Mouse (Mus musculus) mesoderm, embryonic 11.5 days (tissue): ENCODE measurements around the gene Lpin2.

ENCODE experiments used
- DNase-seq: peaks from one replicate; pipeline ENCODE4 v3.0.0-alpha.2; 2012; ENCODE audit warnings: low read depth, low spot score

Gene Lpin2

DNA sequence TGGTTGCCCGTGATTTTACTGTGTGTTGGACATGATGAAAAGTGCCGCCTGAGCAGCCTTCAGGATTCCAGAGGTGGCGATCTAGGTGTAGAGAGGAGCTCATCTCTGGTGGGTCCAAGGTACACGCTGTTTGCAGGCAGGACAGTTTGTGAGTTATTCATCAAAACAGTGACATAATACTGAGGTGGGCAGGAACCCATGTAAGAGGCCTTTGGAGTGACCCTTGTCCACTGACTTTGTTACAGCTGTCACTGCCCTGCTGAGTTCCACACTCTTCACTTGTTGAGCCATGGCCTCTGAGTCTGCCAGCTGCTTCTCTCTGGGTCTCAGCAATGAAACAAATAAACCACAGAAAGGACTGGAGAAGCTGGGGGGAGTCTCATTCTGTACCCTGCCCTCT lies 19.8 kb downstream of the Lpin2 start:
- no peak for DNase-seq

DNA sequence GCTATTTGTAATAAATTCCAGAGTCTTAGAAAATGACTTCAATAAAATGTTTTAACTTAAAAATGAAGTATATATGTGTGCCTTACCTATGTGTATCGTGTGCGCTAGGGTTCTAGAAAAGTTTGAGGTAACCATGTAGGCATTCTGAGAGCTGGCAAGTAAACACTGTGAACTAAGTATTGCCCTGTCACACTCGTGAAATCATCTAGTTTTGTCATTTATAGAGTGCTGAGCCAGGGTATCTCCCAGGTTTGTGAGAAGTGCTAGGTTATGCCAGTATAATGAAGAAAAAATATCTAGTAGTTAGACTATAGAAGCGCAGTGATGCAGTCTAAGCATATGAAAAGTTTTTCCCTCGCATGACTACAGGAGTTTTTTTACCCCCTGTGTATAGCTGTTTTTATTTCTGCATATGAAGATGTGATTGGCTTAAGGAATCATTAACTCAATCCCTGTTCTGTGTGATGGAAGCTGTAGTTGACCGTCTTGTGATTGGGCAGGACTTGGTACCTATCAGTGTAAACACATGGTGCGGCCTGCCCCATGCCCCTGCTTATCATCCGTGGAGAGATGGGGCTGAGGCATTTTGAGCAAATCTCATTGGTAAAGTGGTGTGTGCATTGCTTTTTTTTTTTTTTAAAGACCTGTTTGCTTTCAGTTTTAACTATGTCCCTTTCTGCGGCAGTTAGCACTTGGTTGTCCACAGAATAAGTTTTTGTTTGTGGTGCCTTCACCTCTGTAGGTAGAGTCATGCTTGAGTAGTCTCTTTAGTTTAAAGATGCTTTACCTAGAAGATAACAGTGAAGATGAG lies 21.8 kb downstream of the Lpin2 start:
- no peak for DNase-seq

DNA sequence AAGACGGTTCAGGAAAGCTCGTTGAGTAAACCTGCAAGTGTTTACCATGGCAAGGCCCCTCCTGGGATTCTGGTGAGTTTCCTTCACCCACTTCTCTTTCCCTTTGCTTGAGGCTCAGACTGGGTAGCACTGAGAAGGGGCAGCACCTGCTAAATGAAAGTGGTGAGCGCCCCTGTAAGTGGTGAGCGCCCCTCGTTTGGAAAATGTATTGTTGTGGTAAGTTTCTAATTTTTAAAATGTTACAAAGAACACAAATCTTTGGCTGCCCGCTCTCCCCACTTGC lies 22.4 kb downstream of the Lpin2 start:
- DNase-seq = no peak

DNA sequence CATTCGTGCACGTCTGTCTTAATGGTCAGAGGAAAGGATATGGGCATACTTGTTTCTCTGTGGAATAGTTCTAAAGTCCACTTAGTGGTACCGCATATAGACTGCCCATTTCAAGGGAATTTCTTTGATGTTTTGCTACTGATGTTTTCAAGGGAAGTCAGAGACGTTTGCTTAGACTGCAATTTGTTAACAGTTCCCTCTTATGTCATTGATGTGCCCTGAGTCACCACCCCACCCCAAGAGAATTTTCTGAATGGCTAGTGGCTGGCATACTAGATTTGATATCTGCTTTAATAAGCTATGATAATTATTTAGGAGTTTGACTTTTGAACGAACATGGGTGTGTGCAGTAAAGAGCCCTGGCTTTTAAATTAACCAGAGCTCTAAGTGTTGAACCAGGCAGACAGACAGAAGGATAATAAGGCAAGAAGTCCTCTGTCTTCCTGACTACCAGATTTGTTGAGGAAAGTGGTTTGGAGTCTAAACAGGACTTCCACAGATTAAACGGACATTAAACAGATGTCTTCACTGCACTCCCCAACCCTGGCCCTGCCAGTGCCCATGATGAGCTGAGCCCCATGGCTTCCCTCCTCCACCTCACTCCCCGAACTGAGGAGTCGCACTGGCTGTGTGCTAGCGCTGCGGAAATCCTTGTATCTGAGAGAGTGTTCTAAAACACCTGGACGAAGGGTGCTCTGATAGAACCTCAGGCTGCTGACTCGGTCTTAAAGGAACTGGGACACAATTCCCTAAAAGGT lies 24.0 kb downstream of the Lpin2 start:
- no peak for DNase-seq

DNA sequence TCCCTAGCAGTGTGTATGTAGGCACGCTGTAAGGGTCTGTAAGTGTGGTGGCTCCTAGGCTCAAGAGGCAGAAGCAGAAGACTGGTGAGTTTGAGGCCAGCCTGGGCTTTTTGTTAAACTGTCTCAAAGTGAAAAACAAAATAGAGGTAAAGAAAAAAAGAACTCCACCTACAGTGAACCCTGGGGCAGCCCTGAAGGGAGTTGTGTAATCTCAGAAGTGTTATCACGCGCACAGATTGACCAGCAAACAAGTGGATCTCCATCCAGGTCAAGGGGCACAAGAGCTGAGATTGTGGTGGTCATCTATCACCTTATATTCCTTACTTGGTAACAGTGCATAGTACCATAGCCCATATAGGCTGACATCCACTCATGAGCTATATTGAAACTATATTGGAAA lies 24.9 kb downstream of the Lpin2 start:
- no peak for DNase-seq

DNA sequence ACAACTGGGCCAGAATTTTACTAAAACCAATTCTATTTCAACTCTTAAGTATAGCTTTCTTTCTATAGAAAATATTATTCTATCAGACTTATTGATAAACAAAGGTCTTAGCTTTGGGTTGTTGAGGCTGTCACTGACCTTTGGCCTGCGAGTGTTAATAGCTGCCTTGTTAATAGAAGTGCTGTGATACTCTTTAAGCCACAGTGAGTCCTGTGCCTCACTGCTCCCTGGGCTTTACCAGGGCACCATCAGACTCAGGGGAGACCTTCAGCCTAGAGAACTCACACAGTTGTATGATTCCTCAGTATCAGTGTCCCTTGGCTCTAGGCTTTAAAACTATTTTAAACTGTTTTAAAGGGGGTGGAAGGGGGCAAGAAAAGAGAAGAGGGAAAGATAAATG lies 26.0 kb downstream of the Lpin2 start:
- no peak for DNase-seq

DNA sequence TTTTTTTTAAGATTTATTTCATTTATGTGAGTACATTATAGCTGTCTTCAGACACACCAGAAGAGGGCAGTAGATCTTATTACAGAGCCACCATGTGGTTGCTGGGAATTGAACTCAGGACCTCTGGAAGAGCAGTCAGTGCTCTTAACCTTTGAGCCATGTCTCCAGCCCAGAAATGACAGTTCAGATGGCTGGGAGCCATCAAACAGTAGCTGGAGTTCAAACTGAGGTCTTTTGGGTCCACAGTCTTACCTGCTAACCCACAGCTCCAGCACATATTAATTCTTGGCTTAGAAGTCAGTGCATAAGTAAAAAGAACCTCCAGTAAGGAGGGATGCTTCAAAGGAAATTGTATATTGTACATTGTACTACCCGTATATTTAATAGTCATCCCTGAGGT lies 26.6 kb downstream of the Lpin2 start:
- DNase-seq = no peak

DNA sequence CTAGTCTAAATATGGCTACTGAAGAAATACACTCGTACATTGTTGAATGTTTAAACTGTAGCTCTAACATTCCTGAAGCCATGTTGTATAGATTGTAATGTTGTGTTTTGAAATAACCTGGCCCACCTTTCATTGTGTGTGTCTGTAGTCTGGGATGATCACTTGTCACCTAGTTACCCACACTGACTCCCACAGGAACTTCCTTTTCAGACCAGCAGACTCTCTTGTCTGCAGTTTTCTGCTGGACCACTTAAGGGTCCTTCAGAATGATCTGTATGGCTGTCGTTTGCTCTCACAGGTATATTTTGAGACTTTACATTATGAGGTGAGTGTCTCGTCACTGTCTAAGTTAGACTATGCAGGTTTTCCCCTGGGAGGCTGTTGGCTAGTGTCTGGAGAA lies 27.6 kb downstream of the Lpin2 start:
- no peak for DNase-seq

DNA sequence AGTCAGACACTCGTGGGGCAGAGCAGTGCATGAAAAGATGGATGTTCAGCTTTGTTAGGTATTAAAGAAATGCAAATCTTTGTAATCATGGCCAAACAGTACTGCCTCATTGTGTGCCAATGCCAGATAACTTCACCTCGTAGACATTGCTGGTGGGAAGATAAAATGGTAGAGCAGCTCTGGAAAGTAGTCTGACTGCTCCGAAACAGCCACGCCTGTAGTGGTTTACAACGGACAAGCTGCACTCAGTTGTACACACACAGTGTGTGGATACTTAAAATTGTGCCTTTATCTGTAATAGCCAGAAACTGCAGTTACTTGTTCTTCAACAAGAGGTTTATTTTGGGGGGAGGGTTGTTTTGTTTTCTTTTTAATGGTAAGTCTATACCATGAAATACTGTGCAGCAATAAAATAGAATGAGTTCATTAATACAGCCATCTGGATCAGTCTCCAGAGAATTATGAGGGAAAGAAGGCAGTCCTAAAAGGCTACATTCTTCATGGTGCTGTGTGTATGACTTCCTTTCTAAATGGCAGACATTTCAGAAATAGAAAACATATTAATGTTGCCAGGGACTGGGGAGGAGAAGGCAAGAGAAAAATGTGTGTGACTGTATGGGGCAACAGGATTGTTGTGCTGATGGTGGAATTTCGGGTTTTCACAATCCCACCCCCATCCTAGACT lies 29.7 kb downstream of the Lpin2 start:
- no peak for DNase-seq

DNA sequence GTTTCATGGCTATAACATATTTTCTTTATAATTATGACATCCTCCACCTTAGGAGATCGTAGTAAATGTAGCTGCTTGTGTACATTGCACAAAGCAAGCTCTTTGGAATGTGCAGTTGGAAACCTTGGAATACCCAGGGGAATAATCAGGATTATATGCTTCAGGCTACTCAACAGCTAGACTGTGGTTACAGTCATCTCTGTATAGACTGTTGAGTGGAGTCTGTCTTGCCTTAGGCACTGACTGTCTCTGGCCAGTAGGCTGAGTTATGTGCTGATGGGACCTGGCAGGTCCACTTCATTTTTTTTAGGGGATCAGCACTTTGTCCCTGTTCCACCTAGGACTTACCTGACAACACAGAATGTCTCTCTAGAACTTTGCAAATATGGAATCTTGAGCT lies 31.3 kb downstream of the Lpin2 start:
- peak; percentile 30 for DNase-seq

DNA sequence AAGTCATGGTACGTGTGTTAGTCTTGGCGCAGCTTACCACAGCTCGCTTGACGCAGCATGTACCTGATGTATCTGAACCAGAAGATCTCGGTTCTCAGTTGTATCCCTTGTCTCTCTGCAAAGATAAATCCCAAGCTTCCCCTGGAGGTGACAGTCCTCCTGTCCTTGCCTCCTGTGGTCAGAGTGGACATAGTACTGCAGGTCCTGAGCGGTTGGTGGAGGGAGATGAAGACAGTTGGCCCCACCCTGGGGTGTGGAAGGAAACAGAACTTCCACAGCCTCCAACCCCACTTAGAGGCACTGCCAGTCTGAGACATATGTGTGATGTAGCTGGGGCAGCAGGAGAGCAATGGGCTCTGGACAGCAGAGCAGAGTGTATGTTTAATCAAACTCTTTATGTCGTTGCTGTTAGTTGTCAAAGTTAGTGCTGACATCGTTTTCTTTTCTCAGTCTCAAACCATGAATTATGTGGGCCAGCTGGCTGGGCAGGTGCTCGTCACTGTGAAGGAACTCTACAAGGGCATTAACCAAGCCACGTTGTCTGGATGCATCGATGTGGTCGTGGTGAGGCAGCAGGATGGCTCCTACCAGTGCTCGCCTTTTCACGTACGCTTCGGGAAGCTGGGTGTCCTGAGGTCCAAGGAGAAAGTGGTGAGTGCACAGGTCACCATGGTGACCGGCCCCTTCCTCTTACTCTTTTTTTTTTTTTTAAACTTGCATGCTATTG lies 32.3 kb downstream of the Lpin2 start:
- DNase-seq = no peak

DNA sequence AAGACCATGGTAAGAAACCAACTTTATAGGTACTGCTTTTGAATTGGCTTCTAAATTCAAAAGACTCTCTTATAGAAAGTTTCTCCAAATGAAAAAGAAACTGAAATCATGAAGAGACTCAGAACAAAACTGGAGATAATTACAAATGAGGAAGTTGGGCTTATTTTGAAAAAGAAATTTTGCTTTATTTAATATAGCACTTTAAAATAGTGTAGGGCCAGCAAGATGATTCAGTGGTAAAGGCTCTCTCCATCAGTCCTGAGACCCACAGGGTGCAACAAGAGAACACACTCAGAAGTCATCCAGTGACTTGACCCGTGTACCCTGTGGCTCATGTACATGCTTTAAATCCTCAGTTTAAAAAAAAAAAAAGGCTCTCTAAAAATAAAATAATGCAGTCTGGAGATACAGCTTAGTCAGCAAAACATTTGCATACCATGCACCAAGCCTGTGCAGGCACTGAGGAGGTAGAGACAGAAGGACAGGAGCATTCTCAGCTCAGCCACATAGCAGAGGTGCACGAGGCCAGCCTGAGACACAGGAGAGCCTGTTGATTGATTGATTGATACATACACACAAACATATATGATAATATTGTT lies 33.0 kb downstream of the Lpin2 start:
- no peak for DNase-seq

DNA sequence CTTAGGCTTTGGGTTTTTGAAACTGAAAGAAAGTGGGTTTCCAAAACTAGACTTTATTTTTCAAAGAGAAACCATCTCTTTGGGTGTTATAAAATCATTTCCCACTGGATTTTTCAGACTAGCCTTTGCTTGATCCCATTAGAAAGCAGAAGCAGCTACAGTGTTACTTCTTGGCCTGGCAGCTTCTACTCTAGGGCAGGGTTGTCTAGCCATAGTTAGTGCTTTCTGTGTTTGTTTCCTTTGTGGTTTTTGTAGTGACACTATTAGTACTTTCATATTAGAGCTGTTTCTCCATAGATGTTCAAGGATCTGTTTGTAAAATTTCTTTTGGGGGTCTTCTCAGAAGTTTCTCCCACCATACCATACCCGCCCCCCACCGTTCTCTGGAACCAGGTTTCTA lies 33.9 kb downstream of the Lpin2 start:
- no peak for DNase-seq

DNA sequence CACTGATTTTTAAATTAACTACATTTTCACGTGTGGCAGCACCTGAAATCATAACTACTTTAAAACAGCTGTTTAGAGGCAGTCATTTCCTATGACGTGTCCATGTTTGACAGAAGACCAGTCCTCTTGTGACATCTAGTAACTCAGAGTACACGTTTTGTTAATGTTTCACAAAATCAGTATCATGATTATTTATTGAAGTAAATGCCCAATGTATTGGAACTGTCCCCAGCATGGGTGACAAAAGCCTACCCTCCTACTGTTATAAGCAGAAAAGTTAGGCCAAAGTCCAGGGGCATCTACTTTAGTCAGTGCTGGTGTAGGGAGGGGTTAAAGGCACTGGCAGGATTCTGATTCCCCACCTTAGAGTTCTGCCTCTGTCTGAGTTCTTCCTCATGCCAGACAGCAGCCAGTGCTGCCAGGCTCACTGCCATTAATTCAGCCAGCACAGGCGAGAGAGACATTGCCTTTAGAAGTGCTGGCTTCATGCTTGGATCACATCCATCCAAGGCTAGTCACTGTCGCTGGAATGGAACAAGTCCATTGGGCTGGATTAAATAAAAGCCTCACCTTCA lies 34.8 kb downstream of the Lpin2 start:
- no peak for DNase-seq

DNA sequence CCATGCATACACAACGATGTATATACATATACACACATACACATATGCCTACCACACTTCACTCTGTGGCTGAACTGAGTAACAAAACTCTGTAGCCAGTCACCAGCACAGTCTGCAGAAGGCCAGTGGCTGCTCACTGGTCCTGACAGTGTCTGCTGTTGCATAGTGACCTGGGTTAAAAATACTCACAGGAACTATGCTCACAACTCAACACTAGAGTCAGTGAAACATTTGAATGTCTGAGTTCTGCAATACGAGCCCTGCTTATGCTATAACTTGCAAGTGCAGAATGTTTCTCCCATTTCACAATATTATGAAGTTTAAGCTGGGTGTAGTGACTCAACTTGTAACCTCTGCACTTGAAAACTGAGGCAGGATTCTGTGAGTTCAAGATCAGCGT lies 39.0 kb downstream of the Lpin2 start:
- no peak for DNase-seq

DNA sequence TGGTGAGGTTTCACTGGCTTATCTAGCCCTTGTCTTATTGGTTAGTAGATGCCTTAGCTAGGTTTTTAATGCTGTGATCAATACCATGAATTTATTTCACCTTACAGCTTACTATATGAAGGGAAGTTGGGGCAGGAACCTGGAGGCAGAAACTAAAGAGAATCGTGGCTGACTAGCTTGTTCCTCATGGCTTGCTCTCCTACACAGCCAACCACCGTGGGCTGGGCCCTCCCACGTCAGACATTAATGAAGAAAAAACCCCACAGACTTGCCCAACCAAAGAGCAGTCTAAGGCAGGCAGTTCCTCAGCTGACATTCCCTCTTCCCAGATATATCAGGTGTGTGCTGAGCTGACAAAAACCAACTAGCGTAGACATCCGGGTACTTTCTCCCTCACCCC lies 41.3 kb downstream of the Lpin2 start:
- no peak for DNase-seq

DNA sequence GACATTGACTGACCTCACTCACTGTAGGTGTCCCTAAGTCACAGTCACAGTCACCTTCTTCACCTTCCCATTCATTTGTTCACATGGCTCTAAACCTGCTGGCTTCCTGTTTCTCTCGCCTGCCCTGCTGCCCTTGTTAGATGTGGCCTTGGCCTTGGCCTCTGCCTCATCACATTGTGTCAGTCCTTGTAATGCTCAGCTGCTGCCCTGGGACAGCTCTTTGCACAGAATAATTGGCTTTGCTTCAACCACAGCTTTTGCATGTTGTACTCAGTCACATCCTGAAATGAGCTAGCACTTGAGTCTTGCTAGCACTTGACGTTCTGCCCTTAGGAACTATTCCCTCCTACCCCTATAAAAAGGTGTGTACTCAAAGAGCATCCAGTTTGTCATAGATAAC lies 42.2 kb downstream of the Lpin2 start:
- no peak for DNase-seq

DNA sequence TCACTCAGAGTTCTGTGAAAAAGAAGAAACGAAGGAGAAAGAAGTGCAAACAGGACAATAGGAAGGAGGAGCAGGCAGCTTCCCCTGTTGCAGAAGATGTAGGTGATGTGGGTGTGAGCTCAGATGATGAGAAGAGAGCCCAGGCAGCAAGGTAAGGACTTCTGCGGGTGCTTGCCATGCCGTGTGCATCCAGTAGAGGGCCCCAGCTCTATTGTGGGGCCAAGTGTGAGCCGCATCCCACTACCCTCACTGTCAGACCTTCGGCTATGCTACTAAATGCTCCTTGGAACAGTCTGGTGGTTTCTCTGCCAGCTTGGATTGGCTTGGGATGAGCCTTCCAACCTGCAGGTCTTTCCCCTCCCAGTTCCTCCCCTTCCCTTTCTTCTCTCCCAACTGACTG lies 42.7 kb downstream of the Lpin2 start:
- peak; percentile 25 for DNase-seq

DNA sequence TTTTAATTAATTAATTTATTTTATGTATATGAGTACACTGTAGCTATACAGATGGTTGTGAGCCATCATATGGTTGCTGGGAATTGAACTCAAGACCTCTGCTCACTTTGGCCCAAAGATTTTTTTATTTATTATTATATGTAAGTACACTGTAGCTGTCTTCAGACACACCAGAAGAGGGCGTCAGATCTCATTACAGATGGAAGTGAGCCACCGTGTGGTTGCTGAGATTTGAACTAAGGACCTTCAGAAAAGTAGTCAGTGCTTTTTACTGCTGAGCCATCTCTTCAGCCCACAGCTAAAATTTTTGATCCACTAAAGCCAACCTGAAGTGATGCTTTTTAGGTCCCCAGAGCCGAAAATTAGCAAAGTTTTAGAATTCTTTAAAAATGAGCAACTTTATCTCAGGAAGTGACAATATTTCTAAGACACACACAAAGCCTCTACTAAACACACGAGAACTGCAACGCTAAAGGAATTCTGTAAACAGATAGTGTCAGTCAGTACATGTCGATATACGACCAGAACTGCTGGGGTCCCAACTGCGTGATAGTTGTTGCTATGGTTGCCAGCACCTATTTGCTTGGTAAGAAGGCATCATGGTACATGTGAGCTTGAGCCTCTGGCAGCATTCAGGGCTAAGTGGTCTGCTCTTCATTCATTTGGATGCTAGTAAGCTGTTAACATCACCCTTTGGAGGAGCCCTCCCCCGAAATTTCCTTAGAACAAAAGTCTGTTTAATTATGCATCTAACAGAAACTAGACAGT lies 45.0 kb downstream of the Lpin2 start:
- DNase-seq = no peak

DNA sequence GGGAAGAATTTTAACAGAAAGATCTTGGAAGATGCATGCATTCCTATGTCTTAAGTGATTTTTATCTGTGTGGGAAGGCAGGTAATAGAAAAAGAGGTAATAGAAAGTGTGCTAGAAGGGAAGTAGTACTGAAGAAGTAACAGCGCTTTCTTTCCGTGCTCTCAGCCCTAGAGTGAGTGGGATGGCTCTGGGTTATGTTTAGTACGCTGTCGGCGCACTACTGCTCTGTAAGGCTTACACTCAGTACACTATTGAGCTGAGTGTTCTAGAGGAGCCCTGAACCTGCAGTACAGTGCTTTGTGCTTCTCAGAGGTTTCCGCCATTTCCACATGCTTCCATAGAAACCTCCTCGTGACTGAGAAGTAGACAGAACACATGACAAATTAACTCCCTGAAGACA lies 46.3 kb downstream of the Lpin2 start:
- no peak for DNase-seq
